Mouse (Mus musculus) lung, adult 2 months (tissue): ENCODE results near the gene Dop1b.

ENCODE experiments used
- CTCF ChIP-seq: fragments of 200-500 bp; IDR thresholded peaks from 2 replicates; pipeline ENCODE4 v1.5.1; 2011; ENCODE audit warnings: mild to moderate bottlenecking, low read length, control low read depth; ENCODE audit not compliant: insufficient read depth
- POLR2A ChIP-seq: fragments of 200-500 bp; IDR thresholded peaks from 2 replicates; pipeline ENCODE4 v1.6.1; 2011; ENCODE audit warnings: low read depth, mild to moderate bottlenecking, control low read depth, low read length, borderline replicate concordance; ENCODE audit errors: extremely low read depth

GRCm38 (mm10) chr16:93799936-93800335 lies 88.2 kb downstream of the Dop1b start:
- TF ChIP-seq CTCF (no peak), POLR2A (no peak)
